Mouse (Mus musculus) spleen, postnatal 36 days (tissue): ENCODE measurements around the gene Khdc4.

Experiments used
- DNase-seq, 2 experiments: peaks; one replicate each; pipeline ENCODE4 v3.0.0; 2022; ENCODE audit warnings: low spot score in 2 of 2, mixed read lengths in 1 of 2

The Khdc4 gene

GRCm38 (mm10) chr3:88684980-88685941 lies at the start of gene Khdc4:
TSS of gene Khdc4 (plus strand) at chr3:88685803.
- peak; percentile 97 for DNase-seq

GRCm38 (mm10) chr3:88636555-88636986 lies 49.0 kb upstream of the Khdc4 start:
- DNase-seq = no peak

- DNase-seq = no peak
These were observed 48.5 kb upstream of the Khdc4 start for GRCm38 (mm10) chr3:88637134-88637533.

- DNase-seq = no peak
These were observed 46.4 kb upstream of the Khdc4 start for GRCm38 (mm10) chr3:88639239-88639638.

- DNase-seq = peak; percentile 55 to 71
These were observed 44.9 kb upstream of the Khdc4 start for GRCm38 (mm10) chr3:88640676-88641075.

GRCm38 (mm10) chr3:88643078-88643477 lies 42.5 kb upstream of the Khdc4 start:
- DNase-seq = no peak

GRCm38 (mm10) chr3:88645937-88646336 lies 39.7 kb upstream of the Khdc4 start:
- DNase-seq = no peak

GRCm38 (mm10) chr3:88646426-88646995 lies 39.1 kb upstream of the Khdc4 start:
- DNase-seq = no peak

GRCm38 (mm10) chr3:88647076-88647475 lies 38.5 kb upstream of the Khdc4 start:
- DNase-seq = no peak

GRCm38 (mm10) chr3:88647779-88648413 lies 37.7 kb upstream of the Khdc4 start:
- DNase-seq = peak; percentile 76 to 78

GRCm38 (mm10) chr3:88648452-88649168 lies 37.0 kb upstream of the Khdc4 start:
- DNase-seq = no peak

GRCm38 (mm10) chr3:88649186-88649585 lies 36.4 kb upstream of the Khdc4 start:
- no peak for DNase-seq

GRCm38 (mm10) chr3:88649967-88650366 lies 35.6 kb upstream of the Khdc4 start:
- DNase-seq = no peak

- no peak for DNase-seq
These were observed 34.7 kb upstream of the Khdc4 start for GRCm38 (mm10) chr3:88650713-88651504.

- peak; percentile 50 to 53 for DNase-seq
These were observed 33.7 kb upstream of the Khdc4 start for GRCm38 (mm10) chr3:88651669-88652618.

GRCm38 (mm10) chr3:88652846-88653515 lies 32.6 kb upstream of the Khdc4 start, which contains the start of gene Rxfp4:
TSS of gene Rxfp4 (minus strand) at chr3:88653142.
- DNase-seq = no peak

GRCm38 (mm10) chr3:88653516-88654370 lies 31.9 kb upstream of the Khdc4 start:
- no peak for DNase-seq

- DNase-seq = no peak
These were observed 31.0 kb upstream of the Khdc4 start for GRCm38 (mm10) chr3:88654621-88655020.
